Mouse (Mus musculus) neural tube, embryonic 12.5 days (tissue): Measurements from ENCODE around the gene B3gnt4. TPM values are rescaled to one million over a fixed set of nuclear protein-coding genes. Genes with fewer than 3 reads are reported as not detected.

ENCODE experiments used
- ATAC-seq: fragments of 200-750 bp; cut with Nextera tagmentation; 2 replicates; pipeline ENCODE4 v1.8.0; 2017; ENCODE audit warnings: low read depth, mild to moderate bottlenecking, moderate TSS enrichment, moderate library complexity; ENCODE audit not compliant: low FRiP score
- H3K27ac ChIP-seq: fragments of 300-500 bp; sonication (generic); 2 replicates; pipeline ENCODE4 v1.5.1; 2016
- H3K27me3 ChIP-seq: fragments of 300-500 bp; sonication (generic); replicated peaks from 2 replicates; pipeline ENCODE4 v1.6.1; 2016; ENCODE audit warnings: mild to moderate bottlenecking
- H3K36me3 ChIP-seq: fragments of 300-500 bp; sonication (generic); 2 replicates; pipeline ENCODE4 v1.6.1; 2016; ENCODE audit warnings: mild to moderate bottlenecking
- H3K4me1 ChIP-seq: fragments of 300-500 bp; sonication (generic); 2 replicates; pipeline ENCODE4 v1.6.1; 2016
- H3K4me2 ChIP-seq: fragments of 300-500 bp; sonication (generic); replicated peaks from 2 replicates; pipeline ENCODE4 v1.6.1; 2016; ENCODE audit warnings: mild to moderate bottlenecking
- H3K4me3 ChIP-seq: fragments of 300-500 bp; sonication (generic); 2 replicates; pipeline ENCODE4 v1.5.1; 2016
- H3K9ac ChIP-seq: fragments of 300-500 bp; sonication (generic); 2 replicates; pipeline ENCODE4 v1.6.1; 2016; ENCODE audit warnings: mild to moderate bottlenecking
- H3K9me3 ChIP-seq: fragments of 300-500 bp; sonication (generic); 2 replicates; pipeline ENCODE4 v1.6.1; 2016; ENCODE audit warnings: mild to moderate bottlenecking
- whole genome bisulfite sequencing: fragments of 180-500 bp; shearing (Covaris S2); methylation state at CpG from one replicate; pipeline ENCODE4 v1.1.7; 2016; 5-methylcytosine and 5-hydroxymethylcytosine counted together
- polyA plus RNA-seq: library from polyadenylated mRNA; unstranded; fragments of >200 nt; fragmentation: Nextera tagmentation; extraction: Ambion mirVana; gene quantifications from 2 replicates; pipeline ENCODE4 v1.2.1, GENCODE M21; 2016

Gene B3gnt4
- 0.80 and 1.2 TPM in 2 replicates for polyA plus RNA-seq

GRCm38 (mm10) chr5:123510160-123510559 lies at the start of gene B3gnt4:
Gene B3gnt4 (plus strand): TSS chr5:123510460.
- Histone ChIP-seq H3K27ac (no peak within 1 kb of the TSS), H3K9ac (no peak within 1 kb of the TSS), H3K4me1 (peaks cover 12% of the 10 kb centered on the region), H3K36me3 (peaks cover 18% of the 10 kb centered on the region), H3K27me3 (peaks cover 7% of the 10 kb centered on the region; the same call in 1 of the 2 replicates), H3K4me2 (peak within 1 kb of the TSS; percentile 82; the same call in 1 of the 2 replicates), H3K9me3 (no peaks in the 10 kb centered on the region), H3K4me3 (no peak within 1 kb of the TSS)
- 88% methylated on average over 5 of the region's 5 CpGs for WGBS
- ATAC-seq: no peak

GRCm38 (mm10) chr5:123461420-123461819 lies 48.8 kb upstream of the B3gnt4 start:
- Histone ChIP-seq H3K4me2 (no peak overlapping the region), H3K9ac (no peak overlapping the region), H3K27ac (no peak overlapping the region), H3K27me3 (no peaks in the 10 kb centered on the region), H3K36me3 (peaks cover 10% of the 10 kb centered on the region; the same call in 1 of the 2 replicates), H3K4me1 (no peaks in the 10 kb centered on the region), H3K4me3 (no peak overlapping the region), H3K9me3 (no peaks in the 10 kb centered on the region)
- ATAC-seq: no peak
- 75% methylated on average over 5 of the region's 5 CpGs for WGBS

- Histone ChIP-seq H3K4me3 (no peak overlapping the region), H3K36me3 (no peaks in the 10 kb centered on the region), H3K9ac (no peak overlapping the region), H3K27ac (no peak overlapping the region), H3K9me3 (no peaks in the 10 kb centered on the region), H3K4me2 (no peak overlapping the region), H3K4me1 (no peaks in the 10 kb centered on the region), H3K27me3 (no peaks in the 10 kb centered on the region)
- no peak for ATAC-seq
- WGBS: 80% methylated on average over 1 of the region's 1 CpGs
These were observed 45.6 kb upstream of the B3gnt4 start for GRCm38 (mm10) chr5:123464638-123465037.

- Histone ChIP-seq H3K9me3 (no peaks in the 10 kb centered on the region), H3K4me1 (no peaks in the 10 kb centered on the region), H3K4me3 (no peak overlapping the region), H3K27ac (no peak overlapping the region), H3K9ac (no peak overlapping the region), H3K4me2 (0 out of 2 replicates have a peak overlapping the region, but pooled peaks have one; percentile 5), H3K36me3 (no peaks in the 10 kb centered on the region), H3K27me3 (no peaks in the 10 kb centered on the region)
- 56% methylated on average over 10 of the region's 10 CpGs for WGBS
- no peak for ATAC-seq
These were observed 39.4 kb upstream of the B3gnt4 start for GRCm38 (mm10) chr5:123470784-123471400.

GRCm38 (mm10) chr5:123473817-123474216 lies 36.4 kb upstream of the B3gnt4 start:
- Histone ChIP-seq H3K9ac (no peak overlapping the region), H3K9me3 (no peaks in the 10 kb centered on the region), H3K27ac (no peak overlapping the region), H3K36me3 (no peaks in the 10 kb centered on the region), H3K4me2 (no peak overlapping the region), H3K27me3 (no peaks in the 10 kb centered on the region), H3K4me3 (no peak overlapping the region), H3K4me1 (no peaks in the 10 kb centered on the region)
- ATAC-seq: no peak
- 73% methylated on average over 5 of the region's 5 CpGs for WGBS

GRCm38 (mm10) chr5:123487659-123488395 lies 22.4 kb upstream of the B3gnt4 start:
- Histone ChIP-seq H3K4me2 (no peak overlapping the region), H3K4me3 (no peak overlapping the region), H3K9me3 (no peaks in the 10 kb centered on the region), H3K9ac (no peak overlapping the region), H3K36me3 (no peaks in the 10 kb centered on the region), H3K4me1 (peaks cover 5% of the 10 kb centered on the region), H3K27ac (no peak overlapping the region), H3K27me3 (no peaks in the 10 kb centered on the region)
- WGBS: 87% methylated on average over 11 of the region's 11 CpGs
- ATAC-seq: no peak

GRCm38 (mm10) chr5:123489112-123489785 lies 21.0 kb upstream of the B3gnt4 start, which contains the start of the genes Lrrc43 and Il31:
Gene Lrrc43 (plus strand): TSS chr5:123489305.
Gene Il31 (minus strand): TSS chr5:123489489.
- Histone ChIP-seq H3K27me3 (no peaks in the 10 kb centered on the region), H3K9me3 (no peaks in the 10 kb centered on the region), H3K4me1 (peaks cover 5% of the 10 kb centered on the region), H3K27ac (no peak within 1 kb of the TSS), H3K36me3 (no peaks in the 10 kb centered on the region), H3K9ac (0 out of 2 replicates have a peak within 1 kb of the TSS, but pooled peaks have one; percentile 14), H3K4me3 (peak within 1 kb of the TSS; percentile 15; the same call in 1 of the 2 replicates), H3K4me2 (peak within 1 kb of the TSS; percentile 63)
- WGBS: 9% methylated on average over 25 of the region's 25 CpGs
- ATAC-seq: 0 out of 2 replicates have a peak, but pooled peaks have one; percentile 33

- Histone ChIP-seq H3K27ac (no peak overlapping the region), H3K9me3 (no peaks in the 10 kb centered on the region), H3K4me3 (no peak overlapping the region), H3K4me1 (peaks cover 5% of the 10 kb centered on the region), H3K9ac (no peak overlapping the region), H3K36me3 (no peaks in the 10 kb centered on the region), H3K27me3 (no peaks in the 10 kb centered on the region), H3K4me2 (no peak overlapping the region)
- 59% methylated on average over 9 of the region's 9 CpGs for WGBS
- ATAC-seq: no peak
These were observed 20.3 kb upstream of the B3gnt4 start for GRCm38 (mm10) chr5:123489935-123490334.

- Histone ChIP-seq H3K9me3 (no peaks in the 10 kb centered on the region), H3K9ac (no peak overlapping the region), H3K27ac (no peak overlapping the region), H3K4me1 (peaks cover 10% of the 10 kb centered on the region), H3K27me3 (0 out of 2 replicates have a peak, but pooled peaks cover 2% of the 10 kb centered on the region), H3K4me3 (no peak overlapping the region), H3K4me2 (no peak overlapping the region), H3K36me3 (no peaks in the 10 kb centered on the region)
- ATAC-seq: no peak
- 42% methylated on average over 4 of the region's 4 CpGs for WGBS
These were observed 10.5 kb upstream of the B3gnt4 start for GRCm38 (mm10) chr5:123499717-123500116.

- no peak overlapping the region for H3K27ac ChIP-seq
- no peak for ATAC-seq
- no peak overlapping the region for H3K4me3 ChIP-seq
- H3K4me2 ChIP-seq: no peak overlapping the region
- WGBS: 85% methylated on average over 4 of the region's 4 CpGs
- peaks cover 3% of the 10 kb centered on the region; the same call in 1 of the 2 replicates for H3K27me3 ChIP-seq
- H3K36me3 ChIP-seq: no peaks in the 10 kb centered on the region
- H3K4me1 ChIP-seq: peaks cover 10% of the 10 kb centered on the region
- no peak overlapping the region for H3K9ac ChIP-seq
- H3K9me3 ChIP-seq: no peaks in the 10 kb centered on the region
These were observed 8.3 kb upstream of the B3gnt4 start for GRCm38 (mm10) chr5:123501973-123502372.

GRCm38 (mm10) chr5:123507936-123508723 lies 2.1 kb upstream of the B3gnt4 start:
- under 1% methylated on average over 59 of the region's 59 CpGs for WGBS
- Histone ChIP-seq H3K4me1 (peaks cover 12% of the 10 kb centered on the region), H3K36me3 (peaks cover 15% of the 10 kb centered on the region), H3K27ac (no peak overlapping the region), H3K4me2 (peak overlapping the region; percentile 82), H3K9me3 (no peaks in the 10 kb centered on the region), H3K4me3 (peak overlapping the region; percentile 61), H3K9ac (peak overlapping the region; percentile 72), H3K27me3 (peaks cover 7% of the 10 kb centered on the region; the same call in 1 of the 2 replicates)
- peak; percentile 89 for ATAC-seq
